ENCODE assay signal across 7 mouse cellular contexts in the genomic region with DNA sequence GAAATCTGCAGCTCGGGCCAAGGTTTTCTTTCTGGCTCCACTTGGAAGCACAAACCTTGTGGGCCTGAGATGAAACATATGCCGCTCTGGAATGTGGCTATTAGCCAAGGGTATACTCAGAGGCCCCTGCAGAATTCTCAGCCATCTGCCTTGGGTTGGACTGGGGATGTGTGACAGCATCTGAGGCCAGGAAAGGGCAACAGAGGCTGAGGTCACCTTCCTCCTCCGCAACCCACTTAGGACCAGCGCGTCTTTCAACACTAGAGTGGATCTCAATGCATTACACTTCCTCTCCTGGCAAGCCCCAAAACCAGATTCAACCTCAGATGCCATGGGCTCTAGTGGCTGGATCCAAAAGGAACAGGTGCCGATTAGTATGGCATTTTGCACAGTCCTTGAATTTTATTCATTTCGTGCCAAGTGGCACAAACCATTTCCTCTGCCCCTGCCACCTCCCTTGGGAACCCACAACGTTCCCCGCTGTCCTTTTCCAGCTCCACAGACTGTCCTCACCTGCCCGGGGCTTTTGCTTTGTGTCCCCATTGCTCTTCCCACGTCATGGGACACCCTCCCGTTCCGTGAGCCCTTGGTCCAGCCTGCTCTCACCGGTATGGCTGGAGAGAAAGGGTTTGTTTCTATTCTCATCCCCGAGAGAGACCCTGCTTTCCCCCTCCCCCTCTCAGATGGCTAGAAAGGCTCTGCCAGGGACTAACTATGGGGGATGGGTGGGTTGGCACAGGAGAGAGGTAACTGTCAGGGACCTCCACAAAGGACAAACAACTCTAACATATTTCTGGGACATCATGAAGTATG.
DNase-seq lines count a peak whose midpoint lies in the region; ATAC-seq lines count a peak whose summit lies in the region.

No protein-coding gene starts in this region.

- H3K27ac ChIP-seq in midbrain, embryonic 13.5 days: no peak overlapping the region
- no peak overlapping the region for H3K27ac ChIP-seq in midbrain, embryonic 15.5 days
- H3K27ac ChIP-seq in hindbrain, embryonic 15.5 days (replicated peaks): no peak overlapping the region

- DNase-seq in embryo, embryonic 10.5 days (ENCODE audit: low spot score): peak; percentile 65
- peak; percentile 74 for DNase-seq in retina, postnatal 1 day

- H3K9ac ChIP-seq in midbrain, embryonic 13.5 days (replicated peaks): no peak overlapping the region
- no peak overlapping the region for H3K9ac ChIP-seq in midbrain, embryonic 15.5 days
- no peak overlapping the region for H3K9ac ChIP-seq in hindbrain, embryonic 15.5 days

- peaks cover 57% of the 10 kb centered on the region for H3K4me1 ChIP-seq in midbrain, embryonic 13.5 days (replicated peaks)
- H3K4me1 ChIP-seq in midbrain, embryonic 15.5 days: peaks cover 28% of the 10 kb centered on the region
- H3K4me1 ChIP-seq in hindbrain, embryonic 15.5 days (replicated peaks): peaks cover 23% of the 10 kb centered on the region

- peak; percentile 14; the same call in 1 of the 2 replicates for ATAC-seq in midbrain, embryonic 13.5 days
- ATAC-seq in midbrain, embryonic 15.5 days (replicated peaks): no peak; the same call in 1 of the 2 replicates
- ATAC-seq in hindbrain, embryonic 15.5 days (ENCODE audit: low FRiP score, low read depth): peak; percentile 43; the same call in 1 of the 2 replicates
- ATAC-seq in megakaryocyte progenitor cell, adult 5-6 weeks (replicated peaks; ENCODE audit: poor library complexity): no peak
- no peak for ATAC-seq in CD4-positive, CD25-positive, alpha-beta regulatory T cell, adult 4 months

- WGBS in midbrain, embryonic 13.5 days: 63% methylated on average over 15 of the region's 15 CpGs
- 50% methylated on average over 15 of the region's 15 CpGs for WGBS in midbrain, embryonic 15.5 days
- WGBS in hindbrain, embryonic 15.5 days: 42% methylated on average over 15 of the region's 15 CpGs

- no peaks in the 10 kb centered on the region for H3K36me3 ChIP-seq in midbrain, embryonic 13.5 days
- H3K36me3 ChIP-seq in midbrain, embryonic 15.5 days (replicated peaks): no peaks in the 10 kb centered on the region
- H3K36me3 ChIP-seq in hindbrain, embryonic 15.5 days: no peaks in the 10 kb centered on the region

- H3K27me3 ChIP-seq in midbrain, embryonic 13.5 days: peaks cover 90% of the 10 kb centered on the region
- peaks cover 9% of the 10 kb centered on the region; the same call in 1 of the 2 replicates for H3K27me3 ChIP-seq in midbrain, embryonic 15.5 days (replicated peaks)
- H3K27me3 ChIP-seq in hindbrain, embryonic 15.5 days: peaks cover 33% of the 10 kb centered on the region

- no peak overlapping the region for H3K4me3 ChIP-seq in midbrain, embryonic 13.5 days (replicated peaks)
- H3K4me3 ChIP-seq in midbrain, embryonic 15.5 days: no peak overlapping the region
- no peak overlapping the region for H3K4me3 ChIP-seq in hindbrain, embryonic 15.5 days

- no peak overlapping the region for H3K4me2 ChIP-seq in midbrain, embryonic 13.5 days (replicated peaks)
- no peak overlapping the region for H3K4me2 ChIP-seq in midbrain, embryonic 15.5 days
- H3K4me2 ChIP-seq in hindbrain, embryonic 15.5 days: no peak overlapping the region

- H3K9me3 ChIP-seq in midbrain, embryonic 13.5 days: no peaks in the 10 kb centered on the region
- no peaks in the 10 kb centered on the region for H3K9me3 ChIP-seq in midbrain, embryonic 15.5 days
- H3K9me3 ChIP-seq in hindbrain, embryonic 15.5 days: no peaks in the 10 kb centered on the region

Comparison
In these comparisons a context has a peak if more than half of its experiments do, and no peak if none do; other contexts are left out.
1. ATAC-seq: peak in midbrain, embryonic 13.5 days (single experiment) and hindbrain, embryonic 15.5 days (single experiment); none in midbrain, embryonic 15.5 days (single experiment), megakaryocyte progenitor cell, adult 5-6 weeks (single experiment) and CD4-positive, CD25-positive, alpha-beta regulatory T cell, adult 4 months (single experiment).